Mouse (Mus musculus) liver, embryonic 12.5 days (tissue): ENCODE data around the gene Tgm3. TPM values are rescaled to one million over a fixed set of nuclear protein-coding genes. Genes with fewer than 3 reads are reported as not detected.

Source experiments
- ATAC-seq: fragments of 200-750 bp; cut with Nextera tagmentation; 2 replicates; pipeline ENCODE4 v1.8.0; 2017; ENCODE audit warnings: moderate number of reproducible peaks, mild to moderate bottlenecking, moderate library complexity
- H3K27ac ChIP-seq: fragments of 300-500 bp; sonication (generic); 2 replicates; pipeline ENCODE4 v1.5.1; 2016; ENCODE audit warnings: mild to moderate bottlenecking
- H3K27me3 ChIP-seq: fragments of 300-500 bp; sonication (generic); replicated peaks from 2 replicates; pipeline ENCODE4 v1.6.1; 2016; ENCODE audit warnings: mild to moderate bottlenecking, moderate library complexity
- H3K36me3 ChIP-seq: fragments of 300-500 bp; sonication (generic); 2 replicates; pipeline ENCODE4 v1.6.1; 2016; ENCODE audit warnings: mild to moderate bottlenecking, moderate library complexity
- H3K4me1 ChIP-seq: fragments of 300-500 bp; sonication (generic); 2 replicates; pipeline ENCODE4 v1.6.1; 2016
- H3K4me2 ChIP-seq: fragments of 300-500 bp; sonication (generic); 2 replicates; pipeline ENCODE4 v1.6.1; 2016; ENCODE audit warnings: mild to moderate bottlenecking, moderate library complexity
- H3K4me3 ChIP-seq: fragments of 300-500 bp; sonication (generic); 2 replicates; pipeline ENCODE4 v1.5.1; 2016; ENCODE audit warnings: mild to moderate bottlenecking, moderate library complexity
- H3K9ac ChIP-seq: fragments of 300-500 bp; sonication (generic); 2 replicates; pipeline ENCODE4 v1.6.1; 2016; ENCODE audit warnings: mild to moderate bottlenecking, moderate library complexity
- H3K9me3 ChIP-seq: fragments of 300-500 bp; sonication (generic); replicated peaks from 2 replicates; pipeline ENCODE4 v1.6.1; 2016; ENCODE audit warnings: mild to moderate bottlenecking, moderate library complexity
- WGBS: fragments of 180-500 bp; shearing (Covaris S2); methylation state at CpG from one replicate; pipeline ENCODE4 v1.1.7; 2016; ENCODE audit not compliant: insufficient replicate concordance; 5-methylcytosine and 5-hydroxymethylcytosine counted together
- polyA plus RNA-seq: library from polyadenylated mRNA; unstranded; fragments of >200 nt; fragmentation: Nextera tagmentation; extraction: Ambion mirVana; gene quantifications from 2 replicates; pipeline ENCODE4 v1.2.1, GENCODE M21; 2016

Tgm3 gene
- polyA plus RNA-seq, 1 experiment from 2014 or later, result not detected

DNA sequence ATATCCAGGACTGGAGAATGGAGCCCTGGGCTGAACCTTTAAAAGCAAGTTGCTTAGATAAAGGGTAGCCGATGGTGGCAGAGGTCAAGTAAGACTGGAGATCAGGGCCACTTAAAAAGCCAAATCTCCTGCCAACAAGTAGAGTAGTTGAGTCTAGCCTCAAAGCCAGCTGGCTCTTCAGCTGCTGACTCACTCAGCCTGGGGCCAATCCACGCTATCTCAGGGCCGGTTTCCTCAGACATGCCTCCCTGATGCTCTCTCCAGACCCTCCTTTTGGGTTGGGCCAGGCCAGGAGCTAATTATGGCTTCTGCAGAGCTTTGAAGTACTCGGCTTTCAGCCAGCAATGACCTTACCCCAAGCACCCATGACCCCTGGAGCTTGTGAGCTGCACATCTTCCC is 15.7 kb downstream of the Tgm3 start:
- 43% methylated on average over 4 of the region's 4 CpGs for WGBS
- ATAC-seq, result no peak
- no peaks in the 10 kb centered on the region for H3K4me1 ChIP-seq

DNA sequence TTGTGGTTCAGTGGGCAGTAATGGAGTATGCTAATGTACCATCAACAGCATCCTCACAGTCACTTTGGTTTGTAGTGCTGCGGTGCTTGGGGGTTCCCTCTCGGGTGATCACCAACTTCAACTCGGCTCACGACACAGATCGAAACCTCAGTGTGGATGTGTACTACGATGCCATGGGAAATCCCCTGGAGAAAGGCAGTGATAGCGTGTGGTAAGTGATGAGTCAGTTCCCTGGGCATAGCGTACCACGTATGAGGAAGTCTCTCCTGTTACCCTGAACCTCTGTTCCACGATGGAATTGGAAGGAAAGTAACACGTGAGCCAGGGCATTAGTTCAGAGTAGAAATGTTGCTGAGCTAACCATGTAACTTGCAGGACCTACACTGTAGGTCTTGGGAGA is 17.7 kb downstream of the Tgm3 start:
- H3K4me2 ChIP-seq, result no peak overlapping the region
- H3K4me3 ChIP-seq, result no peak overlapping the region
- no peaks in the 10 kb centered on the region for H3K4me1 ChIP-seq
- ATAC-seq, result no peak
- H3K27me3 ChIP-seq, result no peaks in the 10 kb centered on the region
- H3K36me3 ChIP-seq, result no peaks in the 10 kb centered on the region
- H3K9ac ChIP-seq, result no peak overlapping the region
- H3K9me3 ChIP-seq, result no peaks in the 10 kb centered on the region
- WGBS, result 68% methylated on average over 11 of the region's 11 CpGs
- H3K27ac ChIP-seq, result no peak overlapping the region

More for the DNA sequence above, 15.7 kb downstream of the Tgm3 start:
- Histone ChIP-seq H3K4me3 (no peak overlapping the region), H3K27me3 (no peaks in the 10 kb centered on the region), H3K27ac (no peak overlapping the region), H3K9me3 (no peaks in the 10 kb centered on the region), H3K9ac (no peak overlapping the region), H3K36me3 (no peaks in the 10 kb centered on the region), H3K4me2 (no peak overlapping the region)

DNA sequence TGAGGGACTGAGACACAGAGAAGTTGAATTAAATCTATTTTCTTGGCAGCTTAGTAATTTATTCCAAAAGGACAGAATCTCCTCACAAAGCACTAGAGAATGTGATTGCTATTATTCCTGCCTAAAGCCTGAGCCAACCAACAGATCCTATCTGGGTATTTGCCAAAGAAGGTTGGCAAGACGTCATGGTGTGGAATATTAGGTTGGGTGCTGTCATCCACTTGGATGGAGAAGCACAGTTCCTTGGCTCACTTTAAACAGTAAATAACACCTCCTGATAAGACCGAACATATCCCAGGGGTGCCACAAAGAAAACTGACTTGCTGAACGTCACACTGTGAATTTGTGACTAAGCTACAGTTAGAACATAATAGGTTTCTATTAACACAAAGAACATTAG is 20.5 kb downstream of the Tgm3 start:
- no peak for ATAC-seq
- Histone ChIP-seq H3K27ac (no peak overlapping the region), H3K4me1 (no peaks in the 10 kb centered on the region), H3K36me3 (no peaks in the 10 kb centered on the region), H3K4me2 (no peak overlapping the region), H3K4me3 (no peak overlapping the region), H3K9ac (no peak overlapping the region), H3K9me3 (no peaks in the 10 kb centered on the region), H3K27me3 (no peaks in the 10 kb centered on the region)
- WGBS, result 66% methylated on average over 3 of the region's 3 CpGs

DNA sequence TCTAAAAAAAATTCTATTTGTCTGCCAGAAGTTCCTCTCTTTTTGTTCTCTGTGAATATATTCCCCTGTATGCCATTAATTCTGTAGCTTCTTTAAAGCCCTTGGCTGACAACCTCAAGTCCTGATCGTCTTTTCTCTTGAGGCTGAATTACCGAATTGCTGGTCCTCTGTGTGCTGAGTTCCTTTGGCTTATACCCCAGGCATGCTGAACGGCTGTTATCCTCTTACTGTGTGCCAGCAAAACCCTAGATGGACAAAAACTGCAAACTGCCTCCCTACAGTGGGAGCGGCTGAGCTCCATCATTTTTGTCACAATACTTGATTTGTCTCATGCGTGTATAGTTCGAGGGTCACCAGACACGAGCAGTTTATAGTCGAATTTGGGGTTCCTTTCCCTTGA is 24.7 kb downstream of the Tgm3 start:
- no peak overlapping the region for H3K9ac ChIP-seq
- no peak for ATAC-seq
- H3K9me3 ChIP-seq, result no peaks in the 10 kb centered on the region
- H3K4me1 ChIP-seq, result no peaks in the 10 kb centered on the region
- H3K4me3 ChIP-seq, result no peak overlapping the region
- 74% methylated on average over 8 of the region's 8 CpGs for WGBS
- no peak overlapping the region for H3K27ac ChIP-seq
- no peak overlapping the region for H3K4me2 ChIP-seq
- H3K27me3 ChIP-seq, result no peaks in the 10 kb centered on the region
- no peaks in the 10 kb centered on the region for H3K36me3 ChIP-seq

DNA sequence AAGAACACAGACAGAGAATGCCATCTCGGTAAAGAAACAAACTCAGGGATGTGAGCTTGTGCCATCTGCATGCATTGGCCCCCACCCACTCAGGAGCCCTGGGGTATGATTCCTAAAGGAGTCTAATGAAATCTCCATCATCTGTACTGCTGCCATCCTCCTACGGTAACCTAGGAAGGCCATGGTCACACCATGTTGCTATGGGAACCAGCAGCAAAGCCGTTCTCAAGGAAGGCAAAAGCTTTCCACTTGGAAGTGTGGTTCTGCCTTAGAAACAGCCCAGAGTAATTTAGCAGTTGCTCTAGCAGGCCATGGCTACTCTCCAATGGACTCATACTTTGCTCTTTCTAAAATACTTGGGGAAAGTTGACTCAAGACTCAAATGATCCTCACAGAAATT is 26.8 kb downstream of the Tgm3 start:
- 74% methylated on average over 3 of the region's 3 CpGs for WGBS
- Histone ChIP-seq H3K27ac (no peak overlapping the region), H3K9ac (no peak overlapping the region), H3K36me3 (no peaks in the 10 kb centered on the region), H3K27me3 (no peaks in the 10 kb centered on the region), H3K4me3 (no peak overlapping the region), H3K4me1 (no peaks in the 10 kb centered on the region), H3K9me3 (no peaks in the 10 kb centered on the region), H3K4me2 (no peak overlapping the region)
- no peak for ATAC-seq

DNA sequence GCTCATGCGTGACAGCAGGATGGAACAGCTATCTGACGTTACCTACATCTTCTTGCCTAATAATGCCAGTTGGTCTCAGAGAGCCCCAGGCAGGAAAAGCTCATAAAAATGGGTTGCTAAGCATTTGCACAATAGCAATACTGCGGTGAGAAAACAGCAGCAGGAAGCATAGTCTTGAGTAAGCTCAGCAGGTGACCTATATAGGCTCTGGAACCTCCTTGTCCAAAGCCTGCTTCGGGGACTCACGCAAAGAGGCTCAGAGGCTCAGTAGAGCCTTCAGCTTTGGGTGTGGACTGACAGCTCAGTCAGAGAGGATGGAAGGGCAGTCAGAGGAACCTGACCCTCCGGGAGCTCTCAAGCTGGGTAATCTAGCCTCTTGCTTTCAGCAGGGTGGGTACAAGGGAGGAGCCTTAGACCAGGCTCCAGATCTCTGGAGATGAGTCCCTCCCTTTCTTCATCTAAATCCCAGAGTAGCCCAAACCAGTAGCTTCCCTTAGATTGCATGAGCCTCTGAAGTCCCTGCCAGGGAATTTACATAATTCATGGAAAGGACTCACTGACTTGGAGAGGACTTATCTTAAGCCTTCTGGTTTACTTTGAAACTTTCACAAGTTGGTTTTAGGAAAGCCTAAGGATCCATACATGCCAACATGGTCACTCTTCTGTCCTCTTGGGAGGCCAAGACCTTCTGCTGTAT is 28.2 kb downstream of the Tgm3 start:
- ATAC-seq, result no peak
- WGBS, result 67% methylated on average over 6 of the region's 6 CpGs
- Histone ChIP-seq H3K9ac (no peak overlapping the region), H3K9me3 (no peaks in the 10 kb centered on the region), H3K4me2 (no peak overlapping the region), H3K4me3 (no peak overlapping the region), H3K36me3 (no peaks in the 10 kb centered on the region), H3K27me3 (no peaks in the 10 kb centered on the region), H3K27ac (no peak overlapping the region), H3K4me1 (no peaks in the 10 kb centered on the region)

DNA sequence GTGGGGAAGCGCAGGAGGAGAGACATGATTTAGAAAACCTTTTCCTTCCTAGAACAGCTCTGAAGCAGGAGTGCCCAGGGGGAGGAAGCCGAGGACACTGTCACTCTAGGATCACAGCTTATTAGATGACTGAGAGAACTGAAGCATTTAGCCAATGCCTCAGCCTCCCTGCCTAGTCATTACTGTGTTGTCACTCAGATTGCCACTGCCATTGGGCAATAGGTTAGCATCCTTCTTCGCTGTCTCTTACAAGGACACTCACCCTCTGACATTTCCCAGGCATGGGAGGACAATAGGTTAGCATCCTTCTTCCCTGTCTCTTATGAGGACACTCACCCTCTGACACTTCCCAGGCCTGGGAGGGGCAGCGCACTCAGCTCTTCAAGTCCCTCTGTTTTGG is 31.7 kb downstream of the Tgm3 start:
- 68% methylated on average over 4 of the region's 4 CpGs for WGBS

DNA sequence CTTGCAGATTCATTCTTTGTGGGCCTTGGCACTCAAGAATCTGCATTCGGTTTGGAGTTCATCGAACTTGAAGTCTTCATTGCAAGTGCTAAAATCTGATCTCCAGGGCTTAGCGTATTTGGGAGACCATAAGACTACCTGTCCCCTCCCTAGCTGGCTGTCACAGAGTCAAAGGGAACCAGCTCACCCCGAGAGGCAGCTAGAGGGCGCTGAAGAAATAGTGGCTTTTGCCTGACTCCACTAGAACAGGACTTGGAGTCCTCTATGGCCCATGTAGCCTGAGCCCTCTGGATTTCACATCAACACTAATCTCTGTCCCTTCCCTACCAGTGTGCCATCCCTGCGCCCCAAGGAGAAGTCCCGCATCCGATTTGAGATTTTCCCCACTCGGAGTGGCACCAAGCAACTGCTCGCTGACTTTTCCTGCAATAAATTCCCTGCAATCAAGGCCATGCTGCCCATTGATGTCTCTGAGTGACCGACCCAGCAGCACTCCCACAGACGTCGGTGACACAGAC is 35.8 kb downstream of the Tgm3 start:
- 67% methylated on average over 13 of the region's 13 CpGs for WGBS
- Histone ChIP-seq H3K4me3 (no peak overlapping the region), H3K9ac (no peak overlapping the region), H3K27me3 (no peaks in the 10 kb centered on the region), H3K36me3 (no peaks in the 10 kb centered on the region), H3K4me2 (no peak overlapping the region), H3K27ac (no peak overlapping the region), H3K4me1 (no peaks in the 10 kb centered on the region), H3K9me3 (no peaks in the 10 kb centered on the region)
- no peak for ATAC-seq

More for the DNA sequence above, 31.7 kb downstream of the Tgm3 start:
- Histone ChIP-seq H3K27me3 (no peaks in the 10 kb centered on the region), H3K4me2 (no peak overlapping the region), H3K27ac (no peak overlapping the region), H3K9ac (no peak overlapping the region), H3K4me1 (no peaks in the 10 kb centered on the region), H3K9me3 (no peaks in the 10 kb centered on the region), H3K36me3 (no peaks in the 10 kb centered on the region), H3K4me3 (no peak overlapping the region)
- no peak for ATAC-seq

DNA sequence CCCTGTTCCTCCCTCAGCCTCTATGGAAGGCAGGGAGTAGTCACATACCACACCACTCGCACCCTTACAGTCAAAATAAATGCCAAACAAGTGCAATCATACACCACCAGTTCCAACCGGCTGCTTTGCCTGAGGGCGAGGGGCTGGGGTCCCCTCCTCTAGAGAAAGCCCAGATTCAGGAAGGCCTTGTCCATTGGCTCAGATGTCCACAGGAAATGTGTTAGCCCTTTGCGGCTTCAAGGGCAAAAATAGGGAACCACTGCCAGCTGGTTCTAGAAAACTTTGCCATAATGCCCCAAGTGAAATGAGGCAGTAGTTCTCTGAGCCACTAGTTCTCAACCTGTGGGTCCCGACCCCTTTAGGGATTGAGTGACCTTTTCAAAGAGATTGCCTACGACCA is 36.6 kb downstream of the Tgm3 start:
- WGBS, result 40% methylated on average over 6 of the region's 6 CpGs

DNA sequence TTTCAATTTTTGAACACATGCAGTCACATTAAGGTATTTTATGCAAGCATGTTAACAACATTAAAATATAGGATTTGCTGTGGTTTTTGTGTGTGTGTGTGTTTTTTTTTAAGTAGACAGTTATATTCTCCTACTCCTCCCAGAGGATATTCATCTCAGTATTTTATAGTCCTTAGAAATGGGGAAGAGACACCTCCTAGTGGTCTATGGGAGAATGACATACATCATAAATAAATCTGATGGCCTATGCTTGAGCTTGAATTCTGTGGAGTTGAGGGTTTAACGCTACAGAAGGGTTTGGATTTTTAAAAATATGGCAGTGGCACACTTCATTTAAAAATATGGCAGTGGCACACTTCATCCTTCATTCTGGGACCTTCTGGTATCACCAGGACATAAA is 46.0 kb downstream of the Tgm3 start:
- Histone ChIP-seq H3K4me1 (no peaks in the 10 kb centered on the region), H3K27me3 (no peaks in the 10 kb centered on the region), H3K4me2 (no peak overlapping the region), H3K9ac (no peak overlapping the region), H3K36me3 (no peaks in the 10 kb centered on the region), H3K27ac (no peak overlapping the region), H3K4me3 (no peak overlapping the region), H3K9me3 (no peaks in the 10 kb centered on the region)
- no peak for ATAC-seq
- WGBS, result 33% methylated on average over 1 of the region's 1 CpGs

More for the DNA sequence above, 36.6 kb downstream of the Tgm3 start:
- Histone ChIP-seq H3K9me3 (no peaks in the 10 kb centered on the region), H3K4me3 (no peak overlapping the region), H3K4me2 (no peak overlapping the region), H3K4me1 (no peaks in the 10 kb centered on the region), H3K27me3 (no peaks in the 10 kb centered on the region), H3K27ac (no peak overlapping the region), H3K36me3 (no peaks in the 10 kb centered on the region), H3K9ac (no peak overlapping the region)
- no peak for ATAC-seq

DNA sequence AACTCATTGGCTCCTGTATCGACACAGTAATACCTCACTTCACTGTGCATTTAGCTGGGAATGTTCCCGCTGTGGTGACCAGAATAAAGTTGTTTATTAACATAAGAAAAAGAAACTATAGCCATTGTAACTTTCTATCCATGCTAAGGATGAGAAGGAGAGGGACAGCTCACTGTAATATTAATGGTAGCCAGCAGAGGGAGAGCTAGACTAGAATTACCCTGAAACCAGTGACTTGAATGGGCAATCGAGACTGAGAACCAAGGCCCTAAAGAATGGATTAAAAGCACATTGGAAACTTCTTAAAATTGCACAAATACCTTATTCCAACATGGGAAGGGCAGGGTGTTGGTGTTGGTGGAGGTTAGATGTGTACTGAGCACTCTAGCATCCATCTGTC is 56.1 kb downstream of the Tgm3 start:
- 27% methylated on average over 3 of the region's 3 CpGs for WGBS
- Histone ChIP-seq H3K4me2 (no peak overlapping the region), H3K27ac (no peak overlapping the region), H3K9me3 (no peaks in the 10 kb centered on the region), H3K9ac (no peak overlapping the region), H3K27me3 (no peaks in the 10 kb centered on the region), H3K4me3 (no peak overlapping the region), H3K4me1 (no peaks in the 10 kb centered on the region), H3K36me3 (no peaks in the 10 kb centered on the region)
- no peak for ATAC-seq

DNA sequence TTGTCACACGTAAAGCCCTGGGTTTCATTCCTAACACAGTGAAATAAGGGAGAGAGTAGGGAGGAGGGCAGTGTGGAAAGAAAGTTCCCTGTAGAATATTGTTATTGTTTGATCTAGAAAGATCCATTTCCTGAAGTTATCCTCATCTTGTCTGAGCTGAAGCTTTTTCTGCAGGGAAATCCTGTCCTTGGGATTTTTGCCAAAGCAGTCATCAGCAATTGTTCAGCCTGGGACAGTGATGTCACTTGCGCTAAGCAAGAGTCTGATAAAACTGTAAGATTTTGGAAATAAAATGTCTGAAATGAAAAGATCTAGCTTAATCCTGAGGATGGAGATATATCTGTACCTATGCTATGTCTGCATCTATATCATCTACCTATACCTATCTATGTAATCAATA is 58.2 kb downstream of the Tgm3 start:
- Histone ChIP-seq H3K27me3 (no peaks in the 10 kb centered on the region), H3K9me3 (no peaks in the 10 kb centered on the region), H3K27ac (no peak overlapping the region), H3K4me2 (no peak overlapping the region), H3K4me3 (no peak overlapping the region), H3K9ac (no peak overlapping the region), H3K4me1 (no peaks in the 10 kb centered on the region), H3K36me3 (no peaks in the 10 kb centered on the region)
- 66% methylated on average over 2 of the region's 2 CpGs for WGBS
- ATAC-seq, result no peak
